Mouse (Mus musculus): ENCODE data around the gene Cradd. TPM values are rescaled to one million over a fixed set of nuclear protein-coding genes. Genes with fewer than 3 reads are reported as not detected.

Gene Cradd
- total and polyA plus RNA-seq, 3 experiments = 1.9 to 9.0 TPM; not detected in 1

GRCm38 (mm10) chr10:95362326-95362725, 38.4 kb upstream of the Cradd start:
- Histone ChIP-seq H3K36me3 (ENCODE audit: control insufficient read depth in 1 of 2, insufficient read depth in 2 of 2, low read length in 2 of 2) (no peaks in the 10 kb centered on the region), H3K9me3 (replicated peaks; ENCODE audit: insufficient read depth, low read length) (no peaks in the 10 kb centered on the region), H3K4me1 (ENCODE audit: control insufficient read depth in 1 of 2, insufficient read depth in 2 of 2, low read length in 2 of 2) (no peaks in the 10 kb centered on the region), H3K79me2 (ENCODE audit: control insufficient read depth, insufficient read depth, low read length, poor library complexity) (no peaks in the 10 kb centered on the region), H3K9ac (ENCODE audit: control insufficient read depth, low read depth, low read length, poor library complexity, severe bottlenecking) (no peak overlapping the region), H3K27me3 (ENCODE audit: control insufficient read depth in 1 of 2, insufficient read depth in 2 of 2, low read length in 2 of 2) (0 out of 4 replicates have a peak, but pooled peaks cover 0 to 2% of the 10 kb centered on the region in 2 experiments), H3K4me3 (ENCODE audit: control insufficient read depth in 1 of 2, insufficient read depth in 1 of 2, low read depth in 2 of 2, low read length in 2 of 2) (no peak overlapping the region), H3K27ac (ENCODE audit: control insufficient read depth, low read depth, low read length) (no peak overlapping the region)
- DNase-seq (ENCODE audit: low read depth, low spot score) = no peak
- TF ChIP-seq USF1 (IDR thresholded peaks at IDR 0.05; ENCODE audit: low read depth, low read length) (no peak), TAL1 (IDR thresholded peaks at IDR 0.05; ENCODE audit: low read length) (no peak), RAD21 (IDR thresholded peaks at IDR 0.05; ENCODE audit: low read depth, low read length) (no peak), E2F4 (IDR thresholded peaks at IDR 0.05; ENCODE audit: borderline replicate concordance, low read depth, low read length) (no peak), SMC3 (IDR thresholded peaks at IDR 0.05; ENCODE audit: low read depth, low read length) (no peak), BHLHE40 (IDR thresholded peaks at IDR 0.05; ENCODE audit: borderline replicate concordance, low read depth, low read length) (no peak), POLR2AphosphoS5 (IDR thresholded peaks at IDR 0.05; ENCODE audit: borderline replicate concordance, low read depth, low read length) (no peak), HCFC1 (IDR thresholded peaks at IDR 0.05; ENCODE audit: low read depth, low read length) (no peak), TCF12 (IDR thresholded peaks at IDR 0.05; ENCODE audit: low read depth, low read length) (no peak), NRF1 (IDR thresholded peaks at IDR 0.05; ENCODE audit: insufficient read depth, low read depth, low read length, poor library complexity, severe bottlenecking) (no peak), ZKSCAN1 (IDR thresholded peaks at IDR 0.05; ENCODE audit: low read depth, low read length) (no peak), ELF1 (IDR thresholded peaks at IDR 0.05; ENCODE audit: low read depth, low read length) (no peak)

- Histone ChIP-seq H3K27ac (ENCODE audit: control insufficient read depth, low read depth, low read length) (no peak overlapping the region), H3K4me1 (ENCODE audit: control insufficient read depth in 1 of 2, insufficient read depth in 2 of 2, low read length in 2 of 2) (no peaks in the 10 kb centered on the region), H3K9me3 (replicated peaks; ENCODE audit: insufficient read depth, low read length) (no peaks in the 10 kb centered on the region), H3K27me3 (ENCODE audit: control insufficient read depth in 1 of 2, insufficient read depth in 2 of 2, low read length in 2 of 2) (0 out of 4 replicates have a peak, but pooled peaks cover 0 to 2% of the 10 kb centered on the region in 2 experiments), H3K36me3 (ENCODE audit: control insufficient read depth in 1 of 2, insufficient read depth in 2 of 2, low read length in 2 of 2) (no peaks in the 10 kb centered on the region), H3K4me3 (ENCODE audit: control insufficient read depth in 1 of 2, insufficient read depth in 1 of 2, low read depth in 2 of 2, low read length in 2 of 2) (no peak overlapping the region), H3K9ac (ENCODE audit: control insufficient read depth, low read depth, low read length, poor library complexity, severe bottlenecking) (no peak overlapping the region), H3K79me2 (ENCODE audit: control insufficient read depth, insufficient read depth, low read length, poor library complexity) (no peaks in the 10 kb centered on the region)
- TF ChIP-seq MAX (IDR thresholded peaks at IDR 0.05; ENCODE audit: low read length) = no peak
- no peak for TF ChIP-seq CHD1 (IDR thresholded peaks at IDR 0.05; ENCODE audit: low read depth, low read length)
- TF ChIP-seq NRF1 (IDR thresholded peaks at IDR 0.05; ENCODE audit: insufficient read depth, low read depth, low read length, poor library complexity, severe bottlenecking) = no peak
- TF ChIP-seq E2F4 (IDR thresholded peaks at IDR 0.05; ENCODE audit: borderline replicate concordance, low read depth, low read length) = no peak
- no peak for TF ChIP-seq RAD21 (IDR thresholded peaks at IDR 0.05; ENCODE audit: low read depth, low read length)
- TF ChIP-seq JUND (IDR thresholded peaks at IDR 0.05; ENCODE audit: low read depth, low read length) = no peak
- no peak for TF ChIP-seq SMC3 (IDR thresholded peaks at IDR 0.05; ENCODE audit: low read depth, low read length)
- no peak for TF ChIP-seq NELFE (IDR thresholded peaks at IDR 0.05; ENCODE audit: low read depth, low read length)
- no peak for TF ChIP-seq MYB (IDR thresholded peaks at IDR 0.05; ENCODE audit: low read depth, low read length)
- no peak for TF ChIP-seq MYC (IDR thresholded peaks at IDR 0.05; ENCODE audit: low read depth, low read length)
- TF ChIP-seq USF2 (IDR thresholded peaks at IDR 0.05; ENCODE audit: borderline replicate concordance in 1 of 2, insufficient read depth in 1 of 2, low read depth in 1 of 2, low read length in 2 of 2) = no peak
- TF ChIP-seq GABPA (IDR thresholded peaks at IDR 0.05; ENCODE audit: low read depth, low read length) = no peak
- TF ChIP-seq POLR2A (IDR thresholded peaks at IDR 0.05; ENCODE audit: control insufficient read depth in 1 of 2, insufficient read depth in 1 of 2, low read depth in 1 of 2, low read length in 2 of 2, poor library complexity in 1 of 2) = no peak
- TF ChIP-seq POLR2AphosphoS2 (IDR thresholded peaks at IDR 0.05; ENCODE audit: low read length) = no peak
- TF ChIP-seq GATA1 (IDR thresholded peaks at IDR 0.05; ENCODE audit: low read depth, low read length) = no peak
- TF ChIP-seq BHLHE40 (IDR thresholded peaks at IDR 0.05; ENCODE audit: borderline replicate concordance, low read depth, low read length) = no peak
- TF ChIP-seq MAFK (IDR thresholded peaks at IDR 0.05; ENCODE audit: borderline replicate concordance, low read depth, low read length) = no peak
- TF ChIP-seq ZNF384 (IDR thresholded peaks at IDR 0.05; ENCODE audit: low read depth, low read length) = no peak
- DNase-seq (ENCODE audit: low read depth, low spot score) = no peak
These were observed 37.4 kb upstream of the Cradd start for GRCm38 (mm10) chr10:95361260-95361841.
